Mouse (Mus musculus) fibroblast of lung, adult 2 months (primary cell): ENCODE data around the gene Itga6.

Source experiments
- DNase-seq: peaks from one replicate; pipeline ENCODE4 v3.0.0-alpha.2; 2011; ENCODE audit warnings: low read depth

Gene Itga6

DNA sequence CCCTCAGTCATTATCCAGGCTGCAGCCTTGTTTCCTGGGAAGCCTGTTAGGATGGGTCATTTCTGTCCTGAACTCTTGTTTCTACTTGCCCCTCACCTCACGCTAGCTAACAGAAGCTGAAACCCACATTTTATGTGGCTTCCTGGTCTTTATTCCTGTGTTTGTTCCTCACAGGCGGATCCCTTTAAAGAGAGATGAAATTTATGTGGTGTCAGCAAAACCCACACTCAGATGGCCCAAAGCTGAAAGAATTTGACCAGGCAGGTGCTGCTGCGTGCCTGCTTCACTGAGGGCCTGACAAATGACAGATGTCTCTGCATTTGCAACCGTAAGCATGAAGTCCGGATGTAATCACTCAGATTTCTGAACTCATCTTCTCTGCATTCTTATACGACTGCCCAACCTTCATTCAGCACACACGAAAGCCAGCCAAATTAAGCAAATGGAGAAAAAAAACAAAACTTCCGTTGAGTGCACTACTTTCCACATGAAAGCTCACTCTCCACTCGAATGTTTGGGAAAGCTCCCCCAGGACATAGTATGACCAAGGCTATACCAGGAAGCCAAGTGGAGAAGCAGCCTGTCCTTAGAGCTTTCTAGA is 10.5 kb upstream of the Itga6 start:
- no peak for DNase-seq

DNA sequence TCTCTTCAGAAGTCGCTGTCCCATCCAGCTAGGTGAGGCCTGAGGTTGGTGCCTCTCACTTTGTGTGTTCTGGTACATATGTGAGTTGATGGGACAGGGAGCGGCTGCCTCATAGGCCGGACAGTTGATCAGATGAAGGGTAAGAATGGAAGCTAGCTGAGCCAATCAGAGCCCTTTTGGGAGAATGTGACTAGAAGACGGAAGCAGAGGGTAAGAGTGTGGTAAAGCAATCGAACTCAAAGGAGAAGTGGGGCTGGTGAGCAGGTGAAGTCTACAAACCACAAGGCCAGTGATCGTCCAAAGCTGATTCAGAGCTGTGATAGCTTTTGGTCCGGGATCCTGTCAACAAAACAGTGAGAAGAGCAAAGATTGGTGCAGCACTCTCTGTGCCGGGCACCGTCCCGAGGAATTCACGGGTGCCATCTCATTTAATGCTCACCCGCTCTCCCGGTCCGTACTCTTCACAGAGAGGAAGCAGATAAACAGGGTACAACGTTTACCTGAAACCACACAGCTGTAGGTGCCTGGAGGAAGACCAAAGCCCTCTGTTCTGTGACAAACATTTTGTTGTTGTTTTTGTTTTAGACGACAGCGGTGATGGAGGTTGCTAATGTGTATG is 9.8 kb upstream of the Itga6 start:
- no peak for DNase-seq

DNA sequence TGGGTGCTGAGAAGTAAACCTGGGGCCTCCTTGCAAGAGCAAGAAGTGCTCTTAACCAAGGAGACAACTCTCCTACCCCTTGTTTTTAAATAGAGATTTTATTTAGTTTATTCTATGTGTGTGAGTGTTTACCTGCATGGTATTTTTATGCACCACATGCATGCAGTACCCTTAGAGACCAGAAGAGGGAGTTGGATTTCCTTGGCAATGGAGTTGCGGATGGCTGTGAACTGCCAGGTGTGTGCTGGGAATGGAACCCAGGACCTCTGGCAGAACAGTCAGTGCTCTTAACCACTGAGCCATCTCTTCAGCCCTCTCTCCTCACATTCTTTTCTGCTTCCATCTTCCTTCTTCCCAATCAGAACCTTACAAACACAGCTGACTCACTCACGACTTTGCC is 9.2 kb upstream of the Itga6 start:
- DNase-seq: no peak

DNA sequence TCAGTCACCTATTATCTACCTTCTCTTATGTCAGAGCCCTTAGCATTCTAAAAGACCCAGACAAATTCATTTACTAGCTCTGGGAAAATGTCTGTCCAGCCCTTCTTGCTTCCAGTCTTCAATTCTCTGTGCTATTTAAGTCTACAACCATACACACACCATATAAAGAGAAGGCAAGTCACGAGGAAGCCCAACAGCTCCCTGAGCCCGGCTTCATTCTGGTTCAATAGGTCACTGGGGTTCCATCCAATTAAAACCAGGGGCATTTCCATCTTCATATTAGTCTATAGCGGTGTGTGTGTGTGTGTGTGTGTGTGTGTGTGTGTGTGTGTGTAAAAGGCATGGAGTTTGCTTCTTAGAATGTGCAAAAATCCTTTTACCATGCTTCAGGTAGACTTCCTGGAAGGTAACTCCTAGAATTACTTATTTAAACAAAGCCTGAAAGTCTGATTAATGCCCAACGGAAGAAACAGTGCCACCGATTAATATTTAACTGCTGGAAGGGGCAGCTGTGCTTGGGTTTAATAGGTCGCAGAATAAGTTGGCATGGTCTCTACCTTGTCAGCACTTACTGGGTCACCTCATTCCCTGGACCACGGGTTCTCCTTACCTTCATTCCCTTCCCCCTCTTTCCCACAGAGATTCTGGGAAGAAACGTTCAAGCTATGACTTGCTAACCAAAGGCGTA is 6.1 kb upstream of the Itga6 start:
- no peak for DNase-seq

DNA sequence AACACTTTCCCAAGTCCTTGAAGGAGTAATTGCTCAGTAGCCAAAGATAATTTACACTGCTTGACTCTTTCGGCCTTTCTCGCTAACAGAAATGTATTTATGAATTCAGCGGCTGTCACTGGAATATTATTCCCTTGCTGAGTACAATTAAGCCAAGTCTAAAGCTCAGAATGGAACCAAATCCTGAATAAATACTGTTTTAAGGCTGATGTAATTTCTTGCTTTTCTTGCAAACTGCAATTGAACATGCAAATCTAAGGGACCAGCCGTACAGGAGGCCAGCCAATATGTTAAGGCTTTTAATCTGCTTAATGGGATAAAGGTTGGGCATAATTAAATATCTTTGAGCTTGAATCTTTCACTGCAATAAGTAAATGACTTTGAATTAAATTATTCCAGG is 2.9 kb upstream of the Itga6 start:
- DNase-seq: no peak

DNA sequence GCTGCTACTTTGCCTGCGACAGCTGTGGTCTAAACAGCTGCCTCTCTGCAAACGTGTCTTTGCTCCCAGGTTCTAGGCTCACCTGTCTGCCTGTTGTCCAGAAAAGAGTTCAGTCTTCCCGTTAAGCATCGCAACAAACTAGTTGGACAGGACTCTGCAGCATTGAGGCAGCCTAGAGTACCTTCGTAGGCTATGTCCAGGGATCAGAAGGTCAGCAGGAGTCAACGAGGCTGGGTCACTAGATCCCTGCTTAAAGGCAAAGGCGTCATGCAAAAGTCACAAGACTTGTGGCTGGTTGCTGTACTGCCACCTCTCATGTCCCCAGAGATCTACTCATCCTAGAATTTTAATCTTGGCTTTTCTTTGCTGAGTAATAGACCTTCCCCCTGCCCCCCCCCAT is 2.0 kb upstream of the Itga6 start:
- no peak for DNase-seq

DNA sequence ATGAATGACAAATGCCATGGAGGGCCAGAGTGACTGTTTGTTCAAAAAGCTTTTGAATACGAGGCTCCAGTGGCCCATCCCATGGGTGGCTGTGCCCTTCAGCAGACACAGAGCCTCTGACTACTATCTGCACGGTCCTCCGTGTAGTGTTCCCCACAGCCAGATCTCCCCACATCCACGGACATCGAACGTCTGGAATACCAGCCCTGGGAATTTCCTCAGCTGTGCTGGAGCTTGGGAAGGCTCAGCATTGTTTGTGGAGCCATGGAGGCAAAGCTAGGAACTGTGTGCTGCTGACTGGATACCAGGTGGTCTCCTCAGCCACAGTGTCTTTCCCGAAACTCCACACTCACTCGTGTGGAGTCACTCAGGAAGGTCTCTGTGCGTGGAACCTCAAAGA is 1.1 kb upstream of the Itga6 start:
- DNase-seq: no peak

DNA sequence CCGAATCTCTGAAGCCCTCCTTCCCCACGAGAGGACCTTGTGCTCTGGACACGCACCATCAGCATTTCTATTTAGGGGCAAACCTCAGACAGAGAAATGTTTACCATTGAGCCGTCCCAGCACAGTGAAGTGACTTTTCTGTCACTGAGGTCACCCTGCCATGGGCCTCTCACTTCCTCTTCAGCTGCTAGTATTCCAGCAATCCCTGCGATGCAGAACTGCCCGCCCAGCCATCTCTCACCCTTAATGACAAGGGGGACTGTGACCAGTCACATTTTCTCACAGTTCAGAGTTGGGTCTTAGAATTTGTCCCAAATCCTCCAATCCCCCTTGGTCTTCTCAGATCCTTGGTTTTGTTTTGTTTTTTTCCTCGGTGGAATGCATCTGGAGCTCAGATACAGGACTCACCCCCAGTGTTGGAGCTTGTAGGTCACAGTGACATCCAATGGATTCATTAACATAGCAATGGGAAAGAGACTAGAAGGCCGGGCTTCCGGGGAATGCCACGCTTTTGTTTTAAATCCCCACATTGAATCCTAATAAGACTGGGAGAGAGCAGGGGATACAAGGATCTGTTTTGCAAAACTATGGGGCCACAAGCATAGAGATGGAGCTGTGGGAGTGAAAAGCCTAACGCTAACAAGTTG is 432 bp upstream of the Itga6 start:
- DNase-seq: no peak

DNA sequence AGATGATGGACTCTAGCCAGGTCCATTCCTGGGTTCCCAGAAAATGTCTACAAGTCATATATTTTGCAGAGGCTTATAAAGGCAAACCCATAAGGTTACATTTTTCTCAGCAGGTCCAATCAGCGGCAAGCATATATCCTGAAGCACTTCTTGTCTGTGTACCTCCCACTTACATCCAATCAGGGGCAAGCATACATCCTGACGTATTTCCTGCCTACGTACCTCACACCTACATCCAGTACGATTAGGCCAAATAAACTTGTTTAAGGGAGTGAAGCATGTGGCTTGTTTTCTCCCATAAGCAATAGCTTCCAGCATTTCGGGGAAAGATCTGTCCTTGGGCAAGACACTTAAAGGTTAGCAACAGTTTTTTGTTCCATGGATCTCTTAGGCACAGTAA is 3.0 kb downstream of the Itga6 start:
- no peak for DNase-seq

DNA sequence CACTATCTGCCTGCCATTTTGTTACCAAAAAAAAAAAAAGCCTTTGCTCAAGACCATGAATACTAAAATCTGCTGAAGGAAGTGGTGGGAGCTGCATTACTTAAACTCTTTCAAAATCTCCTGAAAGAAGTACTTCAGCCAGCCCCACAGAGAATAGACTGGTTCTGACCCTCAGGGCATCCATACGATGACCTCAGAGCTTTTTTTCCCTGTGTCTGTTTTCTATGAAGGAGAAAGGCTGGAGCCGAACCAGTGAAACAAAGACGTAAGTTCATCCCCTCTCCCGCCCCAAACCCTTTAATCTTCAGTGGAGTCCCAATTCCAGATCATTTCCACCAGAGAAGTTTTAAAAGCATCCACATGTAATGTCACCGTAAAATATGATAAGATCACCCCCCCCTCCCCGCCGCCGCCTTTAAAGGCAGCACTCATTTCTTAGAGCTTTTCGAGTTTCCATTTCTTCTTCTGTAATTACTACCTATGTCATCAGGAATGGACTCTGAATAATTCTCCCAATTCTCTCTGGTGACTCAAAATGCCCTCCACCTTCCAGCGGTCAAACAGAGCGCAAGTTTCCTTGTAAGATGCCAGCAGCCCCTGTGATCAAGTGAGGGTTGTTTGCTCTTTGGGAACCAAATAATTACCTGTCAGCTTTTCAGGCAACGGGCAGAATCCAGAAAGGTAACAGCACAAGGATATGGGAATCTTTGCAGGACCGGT is 4.1 kb downstream of the Itga6 start:
- no peak for DNase-seq

DNA sequence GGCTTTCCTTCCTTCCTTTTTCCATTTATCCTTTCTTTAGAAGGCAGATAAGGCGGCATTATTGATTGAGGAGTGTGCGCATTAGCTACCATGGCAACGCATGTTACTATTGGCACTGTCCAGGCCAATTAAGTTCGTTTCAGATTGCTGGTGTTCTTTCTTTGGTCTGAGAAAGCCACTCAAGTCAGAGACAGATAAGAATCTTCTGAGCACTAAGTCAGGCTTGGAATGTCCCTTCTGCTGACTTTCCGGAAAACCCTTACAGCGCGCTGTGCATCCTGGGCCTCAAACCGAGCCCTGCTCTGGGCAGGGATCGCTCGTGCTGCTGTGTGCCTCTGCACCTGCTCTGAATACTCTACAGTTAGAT is 4.7 kb downstream of the Itga6 start:
- DNase-seq: no peak

DNA sequence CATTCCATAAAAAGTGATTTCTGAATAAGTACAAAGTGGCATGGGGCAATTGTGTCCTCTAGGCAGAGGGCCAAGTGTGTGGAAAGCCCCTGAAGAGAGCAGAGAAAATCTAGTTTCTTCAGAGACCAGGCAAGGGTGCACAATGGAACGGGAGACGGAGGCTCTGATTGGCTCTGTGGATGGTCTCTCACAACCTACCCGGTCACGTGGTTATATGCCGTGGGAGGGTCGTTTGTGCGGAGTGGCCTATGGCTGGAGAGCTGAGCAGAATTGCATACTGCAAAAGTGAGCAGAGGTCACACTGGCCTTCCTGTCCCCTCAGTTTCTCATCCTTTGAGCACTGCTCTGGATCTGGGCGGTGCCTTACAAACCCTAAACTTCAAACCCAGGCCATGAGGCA is 5.9 kb downstream of the Itga6 start:
- DNase-seq: no peak

DNA sequence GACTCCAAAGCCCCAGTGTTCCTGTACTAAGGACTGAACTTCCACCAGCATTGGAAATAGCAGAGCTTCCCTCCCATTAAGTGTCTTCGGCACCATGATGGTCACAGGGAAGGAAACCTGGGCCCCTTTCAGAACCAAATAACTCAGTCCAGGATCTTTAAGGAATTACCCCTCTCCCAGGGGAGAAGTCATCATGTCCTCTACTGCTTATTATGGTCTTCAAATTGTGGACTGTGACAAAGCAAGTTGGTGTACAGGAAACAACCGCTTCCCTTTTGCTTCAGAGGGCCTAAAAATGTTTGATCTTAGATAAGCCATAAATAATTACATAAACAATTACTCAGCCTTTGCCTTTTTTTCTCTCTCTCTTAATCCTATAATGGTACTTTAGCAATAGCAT is 6.4 kb downstream of the Itga6 start:
- DNase-seq: no peak

DNA sequence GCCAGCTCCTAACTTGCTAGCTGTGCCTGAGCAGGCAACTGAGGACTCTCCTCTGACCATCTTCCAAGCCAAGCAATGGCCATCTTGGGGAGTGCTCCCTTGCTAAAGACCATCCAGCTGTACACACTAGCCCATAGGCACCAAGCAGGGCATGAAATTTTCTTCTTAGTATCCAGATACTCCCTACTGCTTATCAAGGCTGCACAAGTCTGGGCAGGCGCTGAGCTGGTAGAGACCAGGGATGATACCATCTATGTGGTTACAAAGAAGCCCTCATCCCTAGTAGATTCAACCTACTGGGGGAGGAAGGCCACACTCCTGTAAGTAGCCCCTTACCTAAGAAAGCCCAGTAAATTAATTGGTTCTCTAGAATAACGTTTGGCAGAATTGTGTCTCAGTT is 7.0 kb downstream of the Itga6 start:
- no peak for DNase-seq

DNA sequence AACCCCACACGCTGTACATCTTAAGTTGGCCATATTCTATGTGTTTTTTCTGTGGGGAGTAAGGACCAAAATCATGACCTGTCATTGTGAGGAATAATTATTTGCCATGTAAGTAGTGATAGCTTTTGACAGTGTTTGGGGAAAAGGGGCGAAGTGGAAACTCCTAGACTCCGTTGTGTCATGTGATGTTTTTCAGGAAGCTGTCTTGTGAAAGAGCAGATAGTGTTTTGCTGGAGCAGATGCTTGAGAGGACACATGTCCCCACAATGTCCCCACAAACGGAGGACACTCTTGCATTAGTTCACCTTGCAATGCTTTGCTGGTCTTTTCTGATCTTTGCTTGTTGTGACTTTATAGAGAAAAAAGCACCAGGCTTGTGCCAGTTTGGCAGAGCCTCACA is 7.7 kb downstream of the Itga6 start:
- DNase-seq: no peak

DNA sequence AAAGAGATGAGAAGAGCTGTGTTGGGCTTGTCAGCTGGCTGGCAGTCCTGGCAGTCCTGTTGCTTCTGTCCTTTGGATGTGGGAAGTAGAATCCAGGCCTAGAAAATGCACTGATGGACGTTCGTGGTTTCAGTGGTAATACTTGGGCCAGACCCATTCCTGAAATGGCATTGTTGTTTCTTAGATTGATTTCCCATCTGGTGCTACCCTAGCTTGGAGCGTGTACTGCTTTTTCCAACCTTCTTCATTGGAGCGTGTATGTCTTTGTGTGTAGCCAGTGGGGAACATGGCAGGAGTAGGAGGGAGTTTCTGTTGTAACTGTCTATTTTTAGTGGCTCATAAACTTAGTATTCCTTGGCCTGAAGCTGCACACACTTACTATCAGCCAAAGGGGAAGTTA is 10.3 kb downstream of the Itga6 start:
- no peak for DNase-seq

DNA sequence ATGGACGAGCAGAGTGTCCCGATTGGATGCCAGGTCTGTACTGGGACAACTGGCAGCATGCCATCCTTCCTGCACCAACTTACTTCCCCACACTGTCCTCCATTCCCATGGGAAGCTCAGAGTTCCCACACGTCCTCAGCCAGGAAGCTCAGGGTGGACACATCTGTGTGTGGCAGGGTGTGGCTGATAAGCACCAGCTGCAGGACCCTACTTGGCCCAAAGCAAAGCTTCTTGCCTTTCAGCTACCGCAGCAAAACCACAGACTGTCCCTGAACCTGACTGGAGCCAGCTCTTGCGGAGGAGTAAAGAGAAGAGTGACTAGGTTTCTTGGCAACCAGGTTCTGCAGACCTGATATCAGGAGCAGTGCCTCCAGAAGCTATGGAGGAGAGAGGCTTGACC is 11.7 kb downstream of the Itga6 start:
- no peak for DNase-seq

DNA sequence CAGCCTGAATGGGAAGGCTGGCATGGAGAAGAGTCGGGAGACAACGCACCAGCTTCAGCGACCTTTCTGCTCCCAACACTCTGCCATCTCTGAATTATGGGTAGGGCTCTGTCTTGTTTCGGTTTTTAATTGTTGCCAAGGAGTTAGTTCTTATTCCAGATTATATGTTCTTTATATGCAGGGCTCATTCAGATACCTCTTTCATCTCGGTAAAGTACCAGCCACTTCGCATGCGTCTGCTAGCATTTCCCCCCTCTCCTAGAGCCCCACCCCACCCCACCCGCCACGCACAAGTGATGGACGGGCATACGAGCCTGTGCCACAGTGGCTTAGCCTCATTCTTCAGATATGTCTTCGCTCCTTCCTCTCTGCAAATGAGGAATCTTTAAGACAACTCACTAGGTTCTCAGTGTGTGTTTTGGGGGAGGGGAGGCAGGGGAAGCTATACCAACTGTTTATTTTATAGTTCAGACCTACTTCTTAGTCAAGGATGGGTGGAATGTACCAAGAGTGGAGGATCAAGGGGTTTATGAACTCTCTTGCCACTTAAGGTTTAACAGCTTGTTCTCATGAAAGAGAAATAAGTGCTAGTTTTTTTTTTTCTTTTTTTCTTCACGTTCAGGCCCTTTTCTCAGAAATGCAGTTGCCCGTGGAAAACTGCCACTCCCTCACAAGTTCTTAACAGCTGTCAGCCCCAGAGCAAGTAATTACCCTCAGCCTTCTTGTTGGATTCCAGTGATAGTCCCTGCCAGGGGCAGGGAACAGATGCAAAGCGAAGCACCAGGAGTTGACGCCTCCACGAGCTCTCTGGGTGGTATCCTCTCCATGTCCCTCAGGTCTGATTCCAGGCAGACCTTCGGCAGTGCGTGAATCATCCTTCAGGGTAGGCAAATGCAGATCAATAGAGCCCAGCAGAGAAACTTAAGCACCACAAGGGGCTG is 13.4 kb downstream of the Itga6 start:
- DNase-seq: no peak

DNA sequence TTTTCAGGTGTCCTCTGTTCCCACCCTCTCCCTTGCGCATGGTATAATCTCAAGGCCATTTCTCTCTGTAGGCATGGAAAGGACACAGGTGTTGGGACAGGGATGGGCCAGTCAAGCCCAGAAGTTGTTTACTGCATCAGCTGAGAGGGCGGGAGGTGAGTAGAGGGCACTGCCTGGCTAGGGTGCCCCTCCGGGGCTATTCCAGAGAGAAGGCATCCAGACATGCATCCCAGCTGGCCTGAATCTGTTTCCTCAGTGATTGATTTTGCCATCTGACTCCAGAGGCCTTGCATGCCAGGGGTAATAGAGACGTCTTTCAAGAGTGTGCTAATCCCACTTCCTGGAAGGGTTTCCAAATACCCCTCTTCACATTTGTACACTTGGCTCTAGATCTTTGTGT is 14.7 kb downstream of the Itga6 start:
- DNase-seq: no peak

DNA sequence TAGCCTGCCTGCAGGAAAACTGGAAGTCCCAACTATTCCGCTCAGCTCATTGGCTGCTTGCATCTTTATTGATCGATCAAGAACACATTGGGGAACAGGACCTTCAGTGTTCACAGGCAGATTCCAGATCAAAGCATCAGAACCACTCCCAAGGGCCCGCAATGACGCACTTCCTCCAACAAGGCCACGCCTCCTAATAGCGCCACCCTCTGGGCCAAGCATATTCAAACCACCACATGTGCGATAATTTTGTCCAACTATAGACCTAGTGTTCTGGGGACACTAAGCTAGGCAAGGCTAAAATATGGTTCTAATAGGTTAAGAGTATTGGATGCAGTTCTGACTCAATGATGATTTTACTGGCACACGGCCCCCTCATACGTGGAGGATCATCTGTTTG is 15.7 kb downstream of the Itga6 start:
- no peak for DNase-seq

DNA sequence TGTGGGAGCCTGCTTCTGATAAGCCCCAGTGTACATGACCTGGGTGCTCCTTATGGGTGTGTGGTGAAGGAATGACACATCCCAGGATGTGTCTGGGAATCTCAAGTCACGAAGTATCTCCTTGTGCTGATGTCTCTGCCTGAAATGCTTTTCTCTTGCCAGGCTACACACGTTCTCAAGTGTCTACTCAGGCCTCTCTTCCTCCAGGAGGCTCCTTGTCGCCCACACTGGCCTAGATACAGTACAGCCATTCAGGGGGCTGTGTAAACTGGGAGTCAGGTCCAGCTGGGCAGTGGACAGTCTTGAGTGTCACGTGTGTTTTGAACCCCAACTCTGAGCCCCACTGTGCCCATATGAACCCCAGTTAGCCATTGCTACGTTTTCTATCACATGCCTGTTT is 19.1 kb downstream of the Itga6 start:
- DNase-seq: no peak
